Mouse (Mus musculus): ENCODE results near the gene Itga5. TPM values are rescaled to one million over a fixed set of nuclear protein-coding genes. Genes with fewer than 3 reads are reported as not detected.
A peak's percentile ranks its signal among the peaks of the same experiment; 100 is the strongest.

Gene Itga5
- polyA plus RNA-seq, 1 experiment from 2014 or later = 45.5 TPM

GRCm38 (mm10) chr15:103314181-103314580 is 52.4 kb downstream of the Itga5 start:
- peak overlapping the region; percentile 25; the same call in 1 of the 2 replicates for H3K4me3 ChIP-seq (replicated peaks)
- no peak overlapping the region for H3K27ac ChIP-seq
- 0 out of 2 replicates have a peak, but pooled peaks have one; percentile 11 for ATAC-seq
- 45% methylated on average over 22 of the region's 22 CpGs for WGBS
- H3K4me2 ChIP-seq (replicated peaks) = peak overlapping the region; percentile 72
- H3K36me3 ChIP-seq = no peaks in the 10 kb centered on the region
- H3K9me3 ChIP-seq = no peaks in the 10 kb centered on the region
- H3K9ac ChIP-seq = 0 out of 2 replicates have a peak overlapping the region, but pooled peaks have one; percentile 4
- peaks cover 22% of the 10 kb centered on the region for H3K4me1 ChIP-seq (replicated peaks)
- H3K27me3 ChIP-seq (replicated peaks) = no peaks in the 10 kb centered on the region

- H3K9ac ChIP-seq = 0 out of 2 replicates have a peak overlapping the region, but pooled peaks have one; percentile 4
- 19% methylated on average over 18 of the region's 18 CpGs for WGBS
- no peak overlapping the region for H3K27ac ChIP-seq
- no peaks in the 10 kb centered on the region for H3K9me3 ChIP-seq
- no peaks in the 10 kb centered on the region for H3K36me3 ChIP-seq
- H3K4me3 ChIP-seq (replicated peaks) = no peak overlapping the region
- peak; percentile 19; the same call in 1 of the 2 replicates for ATAC-seq
- H3K4me2 ChIP-seq (replicated peaks) = peak overlapping the region; percentile 72
- peaks cover 27% of the 10 kb centered on the region for H3K4me1 ChIP-seq (replicated peaks)
- H3K27me3 ChIP-seq (replicated peaks) = no peaks in the 10 kb centered on the region
Observed at GRCm38 (mm10) chr15:103313495-103314095, 53.0 kb downstream of the Itga5 start.

GRCm38 (mm10) chr15:103310365-103310910 is 56.1 kb downstream of the Itga5 start, which contains the start of gene Gpr84:
TSS of gene Gpr84 (minus strand) at chr15:103310612.
- Histone ChIP-seq H3K9ac (no peak within 1 kb of the TSS), H3K27ac (no peak within 1 kb of the TSS), H3K36me3 (no peaks in the 10 kb centered on the region), H3K4me3 (replicated peaks) (no peak within 1 kb of the TSS), H3K27me3 (replicated peaks) (no peaks in the 10 kb centered on the region), H3K9me3 (no peaks in the 10 kb centered on the region), H3K4me2 (replicated peaks) (no peak within 1 kb of the TSS), H3K4me1 (replicated peaks) (peaks cover 42% of the 10 kb centered on the region)
- no peak for ATAC-seq
- 62% methylated on average over 6 of the region's 6 CpGs for WGBS

GRCm38 (mm10) chr15:103308876-103309580 is 57.5 kb downstream of the Itga5 start:
- no peak for ATAC-seq
- H3K27me3 ChIP-seq (replicated peaks) = no peaks in the 10 kb centered on the region
- H3K4me3 ChIP-seq (replicated peaks) = 0 out of 2 replicates have a peak overlapping the region, but pooled peaks have one; percentile 4
- H3K9ac ChIP-seq = peak overlapping the region; percentile 18; the same call in 1 of the 2 replicates
- H3K4me1 ChIP-seq (replicated peaks) = peaks cover 35% of the 10 kb centered on the region
- no peaks in the 10 kb centered on the region for H3K9me3 ChIP-seq
- 67% methylated on average over 26 of the region's 26 CpGs for WGBS
- H3K36me3 ChIP-seq = no peaks in the 10 kb centered on the region
- H3K4me2 ChIP-seq (replicated peaks) = peak overlapping the region; percentile 40
- H3K27ac ChIP-seq = no peak overlapping the region

- H3K4me2 ChIP-seq (replicated peaks) = peak overlapping the region; percentile 40
- peak overlapping the region; percentile 18; the same call in 1 of the 2 replicates for H3K9ac ChIP-seq
- no peaks in the 10 kb centered on the region for H3K36me3 ChIP-seq
- ATAC-seq = no peak
- H3K4me1 ChIP-seq (replicated peaks) = peaks cover 39% of the 10 kb centered on the region
- H3K27me3 ChIP-seq (replicated peaks) = no peaks in the 10 kb centered on the region
- 36% methylated on average over 28 of the region's 28 CpGs for WGBS
- H3K9me3 ChIP-seq = no peaks in the 10 kb centered on the region
- 0 out of 2 replicates have a peak overlapping the region, but pooled peaks have one; percentile 4 for H3K4me3 ChIP-seq (replicated peaks)
- no peak overlapping the region for H3K27ac ChIP-seq
Observed at GRCm38 (mm10) chr15:103308056-103308875, 58.3 kb downstream of the Itga5 start.

- H3K4me1 ChIP-seq (replicated peaks) = peaks cover 51% of the 10 kb centered on the region
- 0 out of 2 replicates have a peak, but pooled peaks have one; percentile 3 for ATAC-seq
- H3K27ac ChIP-seq = peak overlapping the region; percentile 96
Observed at GRCm38 (mm10) chr15:103307125-103307524, 59.4 kb downstream of the Itga5 start.

GRCm38 (mm10) chr15:103305792-103306645 is 60.5 kb downstream of the Itga5 start:
- 23% methylated on average over 8 of the region's 8 CpGs for WGBS
- H3K4me3 ChIP-seq (replicated peaks) = peak overlapping the region; percentile 49
- no peaks in the 10 kb centered on the region for H3K9me3 ChIP-seq
- H3K9ac ChIP-seq = peak overlapping the region; percentile 57
- H3K4me2 ChIP-seq (replicated peaks) = peak overlapping the region; percentile 88
- peak overlapping the region; percentile 96 for H3K27ac ChIP-seq
- H3K27me3 ChIP-seq (replicated peaks) = no peaks in the 10 kb centered on the region
- H3K36me3 ChIP-seq = no peaks in the 10 kb centered on the region
- peak; percentile 29 for ATAC-seq
- H3K4me1 ChIP-seq (replicated peaks) = peaks cover 61% of the 10 kb centered on the region

More at GRCm38 (mm10) chr15:103307125-103307524, 59.4 kb downstream of the Itga5 start:
- Histone ChIP-seq H3K27me3 (replicated peaks) (no peaks in the 10 kb centered on the region), H3K9ac (no peak overlapping the region), H3K9me3 (no peaks in the 10 kb centered on the region), H3K4me3 (replicated peaks) (no peak overlapping the region), H3K4me2 (replicated peaks) (peak overlapping the region; percentile 38; the same call in 1 of the 2 replicates), H3K36me3 (no peaks in the 10 kb centered on the region)
- 3% methylated on average over 7 of the region's 7 CpGs for WGBS

- Histone ChIP-seq H3K27ac (peak overlapping the region; percentile 96), H3K4me3 (replicated peaks) (peak overlapping the region; percentile 49), H3K4me2 (replicated peaks) (peak overlapping the region; percentile 88), H3K9ac (peak overlapping the region; percentile 62), H3K36me3 (no peaks in the 10 kb centered on the region), H3K9me3 (no peaks in the 10 kb centered on the region), H3K27me3 (replicated peaks) (no peaks in the 10 kb centered on the region), H3K4me1 (replicated peaks) (peaks cover 69% of the 10 kb centered on the region)
- under 1% methylated on average over 71 of the region's 71 CpGs for whole genome bisulfite sequencing
- peak; percentile 94 for ATAC-seq
Observed at GRCm38 (mm10) chr15:103305070-103305678, 61.4 kb downstream of the Itga5 start.

- no peaks in the 10 kb centered on the region for H3K9me3 ChIP-seq
- H3K36me3 ChIP-seq = no peaks in the 10 kb centered on the region
- peak overlapping the region; percentile 88 for H3K4me2 ChIP-seq (replicated peaks)
- WGBS = 2% methylated on average over 9 of the region's 9 CpGs
- no peaks in the 10 kb centered on the region for H3K27me3 ChIP-seq (replicated peaks)
- H3K4me1 ChIP-seq (replicated peaks) = peaks cover 74% of the 10 kb centered on the region
- ATAC-seq = peak; percentile 7
- peak overlapping the region; percentile 91 for H3K27ac ChIP-seq
- peak overlapping the region; percentile 49 for H3K4me3 ChIP-seq (replicated peaks)
- peak overlapping the region; percentile 62 for H3K9ac ChIP-seq
Observed at GRCm38 (mm10) chr15:103304616-103304969, 62.0 kb downstream of the Itga5 start.

GRCm38 (mm10) chr15:103303916-103304615 is 62.5 kb downstream of the Itga5 start:
- 14% methylated on average over 8 of the region's 8 CpGs for WGBS
- Histone ChIP-seq H3K4me2 (replicated peaks) (peak overlapping the region; percentile 88), H3K9ac (peak overlapping the region; percentile 62), H3K4me3 (replicated peaks) (peak overlapping the region; percentile 49), H3K27ac (peak overlapping the region; percentile 91), H3K9me3 (no peaks in the 10 kb centered on the region), H3K4me1 (replicated peaks) (peaks cover 77% of the 10 kb centered on the region), H3K27me3 (replicated peaks) (no peaks in the 10 kb centered on the region), H3K36me3 (no peaks in the 10 kb centered on the region)
- ATAC-seq = no peak

Measured in intestine, embryonic 15.5 days (tissue).